Mouse (Mus musculus) lung, adult 2 months (tissue): Measurements from ENCODE around the gene Dnmt1.

Source experiments
- CTCF ChIP-seq: fragments of 200-500 bp; IDR thresholded peaks from 2 replicates; pipeline ENCODE4 v1.5.1; 2011; ENCODE audit warnings: mild to moderate bottlenecking, low read length, control low read depth; ENCODE audit not compliant: insufficient read depth
- POLR2A ChIP-seq: fragments of 200-500 bp; IDR thresholded peaks from 2 replicates; pipeline ENCODE4 v1.6.1; 2011; ENCODE audit warnings: low read depth, mild to moderate bottlenecking, control low read depth, low read length, borderline replicate concordance; ENCODE audit errors: extremely low read depth

GRCm38 (mm10) chr9:20987953-20988352, 28.3 kb upstream of the Dnmt1 start:
- TF ChIP-seq CTCF (no peak), POLR2A (no peak)
